Mouse (Mus musculus): ENCODE data around the gene Gfi1. TPM values are rescaled to one million over a fixed set of nuclear protein-coding genes. Genes with fewer than 3 reads are reported as not detected.
A peak's percentile ranks its signal among the peaks of the same experiment; 100 is the strongest.

Gfi1 gene
- total RNA-seq (2014; fragmentation: Nextera tagmentation) (not detected in 2 replicates), total RNA-seq (2017) (0.27 and 0.41 TPM in 2 replicates), polyA plus RNA-seq (2012) (2.0 and 2.5 TPM in 2 replicates)

DNA sequence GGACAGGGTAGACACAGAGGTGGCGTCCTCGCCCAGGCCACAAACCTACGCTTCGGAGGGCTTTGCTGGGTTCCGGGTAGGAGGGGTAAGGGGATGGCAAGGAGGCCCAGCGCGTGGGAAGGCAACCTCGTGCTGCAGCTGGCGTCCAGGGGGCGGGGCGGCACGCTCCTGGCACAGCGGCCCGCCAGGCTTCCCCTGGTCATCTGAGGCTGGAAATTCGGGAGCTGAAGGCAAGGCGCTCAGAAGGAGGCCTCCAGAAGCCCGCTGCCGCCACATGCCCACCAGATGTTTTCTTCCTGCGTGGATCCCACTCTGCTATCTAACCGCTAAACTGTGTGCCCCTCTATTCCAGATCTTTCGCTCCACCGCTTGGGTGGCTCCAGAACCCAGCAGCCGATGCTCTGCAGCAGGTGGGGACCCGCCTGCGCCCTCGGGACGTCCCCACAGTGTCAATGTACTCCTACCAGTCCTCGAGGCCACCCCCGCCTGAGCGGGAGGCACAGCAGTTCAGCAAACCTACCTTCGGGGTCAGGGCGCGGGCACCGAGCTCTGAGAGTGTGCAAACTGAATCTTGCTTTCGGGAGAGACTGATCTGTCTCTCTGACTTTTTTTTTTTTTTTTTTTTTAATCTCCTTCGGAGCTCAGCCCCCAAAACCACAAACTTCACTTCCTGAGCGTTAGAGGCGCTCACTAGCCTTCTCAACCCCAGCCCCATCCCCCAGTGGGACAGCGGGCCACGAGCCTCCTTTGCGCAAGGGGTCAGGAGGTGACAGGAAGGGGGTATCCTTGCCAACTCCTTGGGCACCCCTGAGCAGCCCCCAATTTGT lies at the start of gene Gfi1:
Gene Gfi1, minus strand, starts transcription at position 602 of the 827 bp plus-strand sequence.
- Histone ChIP-seq H3K36me3 (replicated peaks) (no peaks in the 10 kb centered on the region), H3K27me3 (ENCODE audit: insufficient read depth, low read length) (peaks cover 76% of the 10 kb centered on the region), H3K4me1 (ENCODE audit: insufficient read depth, low read depth, low read length) (peaks cover 30% of the 10 kb centered on the region), H3K9me3 (replicated peaks) (peaks cover 57% of the 10 kb centered on the region), H3K4me3 (ENCODE audit: low read depth, low read length) (peak within 1 kb of the TSS; percentile 62)
- no peak for DNase-seq (ENCODE audit: low spot score)
- ATAC-seq (ENCODE audit: extremely low read depth, insufficient number of reproducible peaks, low FRiP score, poor library complexity, severe bottlenecking): no peak
- TF ChIP-seq TAL1 (conservative IDR thresholded peaks at IDR 0.05; ENCODE audit: low read depth, low read length) (no peak), GATA1 (IDR thresholded peaks at IDR 0.05; ENCODE audit: borderline replicate concordance, low read length) (no peak), CTCF (IDR thresholded peaks at IDR 0.05; ENCODE audit: low read depth, low read length) (no peak), POLR2AphosphoS5 (IDR thresholded peaks at IDR 0.05; ENCODE audit: insufficient replicate concordance, low read depth, low read length) (no peak), GATA2 (IDR thresholded peaks at IDR 0.05; ENCODE audit: borderline replicate concordance, low read depth, low read length) (no peak)

DNA sequence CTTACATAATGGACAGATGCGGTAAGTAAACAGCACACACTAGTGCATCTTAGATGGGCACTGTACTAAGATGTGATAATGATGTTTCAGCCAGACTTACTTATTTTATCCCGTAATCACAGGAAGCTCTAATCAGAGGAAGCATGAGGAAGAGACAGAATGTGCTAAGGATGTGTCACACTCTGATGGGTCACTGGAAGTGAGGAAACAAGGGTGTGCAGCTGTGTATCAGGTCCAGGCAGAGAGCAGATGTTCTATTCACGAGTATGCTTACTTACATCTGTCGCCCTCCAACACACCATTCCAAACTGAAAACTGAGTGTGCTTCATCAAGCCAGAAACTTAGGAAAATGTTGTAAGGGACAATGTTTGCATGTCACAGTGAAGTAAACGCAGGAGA lies 46.2 kb upstream of the Gfi1 start:
- peaks cover 24% of the 10 kb centered on the region for H3K4me1 ChIP-seq (ENCODE audit: insufficient read depth, low read depth, low read length)
- TF ChIP-seq GATA1 (IDR thresholded peaks at IDR 0.05; ENCODE audit: borderline replicate concordance, low read length) (no peak), GATA2 (IDR thresholded peaks at IDR 0.05; ENCODE audit: borderline replicate concordance, low read depth, low read length) (no peak), POLR2AphosphoS5 (IDR thresholded peaks at IDR 0.05; ENCODE audit: insufficient replicate concordance, low read depth, low read length) (no peak), TAL1 (conservative IDR thresholded peaks at IDR 0.05; ENCODE audit: low read depth, low read length) (no peak), CTCF (IDR thresholded peaks at IDR 0.05; ENCODE audit: low read depth, low read length) (no peak)
- DNase-seq (ENCODE audit: low spot score): no peak

DNA sequence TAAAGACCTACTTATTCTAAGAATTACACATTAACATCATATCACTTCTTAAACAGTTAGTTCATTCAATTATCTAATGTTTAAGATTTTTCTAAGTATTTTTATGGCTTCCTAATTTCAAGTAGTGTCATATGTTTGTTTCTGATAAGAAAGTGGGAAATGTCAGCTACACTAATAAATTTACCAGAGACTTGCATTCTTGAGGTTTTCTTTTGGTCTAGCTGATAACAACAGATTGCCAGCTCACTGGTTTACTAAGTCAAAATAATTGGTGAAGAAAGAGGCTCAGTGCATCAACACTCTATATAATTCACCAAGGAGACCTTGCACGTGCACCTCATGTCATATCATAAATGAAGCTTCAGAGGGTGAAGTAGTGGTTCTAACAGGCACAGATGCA lies 42.4 kb upstream of the Gfi1 start:
- DNase-seq (ENCODE audit: low spot score): peak; percentile 38
- no peak overlapping the region for H3K4me3 ChIP-seq (ENCODE audit: low read depth, low read length)
- H3K4me1 ChIP-seq (ENCODE audit: insufficient read depth, low read depth, low read length): peaks cover 42% of the 10 kb centered on the region
- H3K9me3 ChIP-seq (replicated peaks): peaks cover 11% of the 10 kb centered on the region
- H3K27me3 ChIP-seq (ENCODE audit: insufficient read depth, low read length): peaks cover 6% of the 10 kb centered on the region
- peaks cover 33% of the 10 kb centered on the region for H3K36me3 ChIP-seq (replicated peaks)
- ATAC-seq (ENCODE audit: extremely low read depth, insufficient number of reproducible peaks, low FRiP score, poor library complexity, severe bottlenecking): peak; percentile 93
- no peak for TF ChIP-seq CTCF (IDR thresholded peaks at IDR 0.05; ENCODE audit: low read depth, low read length)
- TF ChIP-seq TAL1 (conservative IDR thresholded peaks at IDR 0.05; ENCODE audit: low read depth, low read length): peak; percentile 69

More for the DNA sequence above, 46.2 kb upstream of the Gfi1 start:
- ATAC-seq (ENCODE audit: extremely low read depth, insufficient number of reproducible peaks, low FRiP score, poor library complexity, severe bottlenecking): no peak
- H3K27me3 ChIP-seq (ENCODE audit: insufficient read depth, low read length): no peaks in the 10 kb centered on the region
- peaks cover 8% of the 10 kb centered on the region for H3K9me3 ChIP-seq (replicated peaks)
- H3K36me3 ChIP-seq (replicated peaks): peaks cover 28% of the 10 kb centered on the region
- H3K4me3 ChIP-seq (ENCODE audit: low read depth, low read length): no peak overlapping the region

DNA sequence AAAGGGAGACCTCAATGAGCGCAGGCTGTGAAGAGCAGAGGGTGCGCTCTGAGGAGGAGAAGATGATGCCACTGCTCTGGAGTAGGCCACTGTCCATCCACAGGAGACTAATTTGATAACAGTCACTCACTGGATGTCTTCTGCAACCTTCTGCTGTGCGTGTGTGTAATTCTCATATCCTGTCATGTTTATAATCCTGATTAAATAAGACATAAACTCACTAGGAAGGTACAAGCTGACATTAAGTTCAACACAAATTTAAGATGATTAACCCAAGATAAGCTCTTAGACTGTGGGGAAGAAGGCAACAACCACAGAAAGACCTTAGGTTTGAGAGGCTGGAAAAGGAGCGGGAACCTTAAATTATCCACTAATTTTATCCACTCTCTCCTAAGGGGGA lies 40.1 kb upstream of the Gfi1 start:
- TF ChIP-seq POLR2AphosphoS5 (IDR thresholded peaks at IDR 0.05; ENCODE audit: insufficient replicate concordance, low read depth, low read length) (no peak), TAL1 (conservative IDR thresholded peaks at IDR 0.05; ENCODE audit: low read depth, low read length) (no peak), CTCF (IDR thresholded peaks at IDR 0.05; ENCODE audit: low read depth, low read length) (no peak), GATA1 (IDR thresholded peaks at IDR 0.05; ENCODE audit: borderline replicate concordance, low read length) (no peak), GATA2 (IDR thresholded peaks at IDR 0.05; ENCODE audit: borderline replicate concordance, low read depth, low read length) (no peak)
- ATAC-seq (ENCODE audit: extremely low read depth, insufficient number of reproducible peaks, low FRiP score, poor library complexity, severe bottlenecking) (no peak), DNase-seq (ENCODE audit: low spot score) (no peak)
- Histone ChIP-seq H3K36me3 (replicated peaks) (peaks cover 26% of the 10 kb centered on the region), H3K9me3 (replicated peaks) (peaks cover 11% of the 10 kb centered on the region), H3K27me3 (ENCODE audit: insufficient read depth, low read length) (peaks cover 6% of the 10 kb centered on the region), H3K4me3 (ENCODE audit: low read depth, low read length) (no peak overlapping the region), H3K4me1 (ENCODE audit: insufficient read depth, low read depth, low read length) (peaks cover 37% of the 10 kb centered on the region)

DNA sequence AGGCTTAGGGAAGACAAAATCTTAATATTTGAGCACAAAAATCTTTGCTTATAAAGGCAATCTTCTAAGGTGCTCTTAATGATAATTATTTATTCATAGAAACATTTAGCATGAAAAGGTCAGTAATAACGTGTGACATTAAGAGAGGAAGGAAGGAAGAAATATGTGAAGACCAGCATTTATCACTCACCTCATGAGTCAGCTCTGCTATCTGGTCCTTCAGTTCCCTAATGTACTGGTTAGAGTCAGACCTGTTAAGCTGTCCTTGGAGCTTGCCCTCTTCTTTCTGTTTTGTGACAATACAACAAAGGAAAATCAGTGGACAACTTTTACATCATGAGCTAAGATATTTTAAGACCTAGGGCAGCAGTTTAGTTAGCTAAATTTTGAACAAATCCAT lies 38.6 kb upstream of the Gfi1 start:
- Histone ChIP-seq H3K4me1 (ENCODE audit: insufficient read depth, low read depth, low read length) (peaks cover 42% of the 10 kb centered on the region), H3K9me3 (replicated peaks) (peaks cover 16% of the 10 kb centered on the region), H3K36me3 (replicated peaks) (peaks cover 27% of the 10 kb centered on the region), H3K4me3 (ENCODE audit: low read depth, low read length) (no peak overlapping the region), H3K27me3 (ENCODE audit: insufficient read depth, low read length) (peaks cover 6% of the 10 kb centered on the region)
- DNase-seq (ENCODE audit: low spot score) (no peak), ATAC-seq (ENCODE audit: extremely low read depth, insufficient number of reproducible peaks, low FRiP score, poor library complexity, severe bottlenecking) (no peak)
- TF ChIP-seq GATA2 (IDR thresholded peaks at IDR 0.05; ENCODE audit: borderline replicate concordance, low read depth, low read length) (no peak), TAL1 (conservative IDR thresholded peaks at IDR 0.05; ENCODE audit: low read depth, low read length) (no peak), POLR2AphosphoS5 (IDR thresholded peaks at IDR 0.05; ENCODE audit: insufficient replicate concordance, low read depth, low read length) (no peak), GATA1 (IDR thresholded peaks at IDR 0.05; ENCODE audit: borderline replicate concordance, low read length) (no peak), CTCF (IDR thresholded peaks at IDR 0.05; ENCODE audit: low read depth, low read length) (no peak)

DNA sequence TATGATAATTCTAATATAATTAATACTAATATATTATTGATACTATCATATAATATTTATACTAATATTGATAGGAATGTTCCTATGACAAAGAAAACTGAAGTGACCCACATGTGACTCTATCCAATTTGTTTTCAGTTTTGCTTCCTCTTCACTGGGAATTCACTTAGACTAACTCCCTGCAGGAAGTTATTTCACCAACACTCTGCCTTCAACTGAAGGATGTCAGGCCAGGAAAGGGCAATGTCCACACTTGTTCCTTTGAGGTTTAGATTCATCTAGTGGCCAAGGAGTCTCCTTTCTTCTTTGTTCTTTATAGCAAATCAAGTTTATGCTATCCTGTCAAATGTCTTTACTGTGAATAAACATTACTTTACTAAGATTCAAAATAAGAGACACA lies 37.8 kb upstream of the Gfi1 start:
- no peak overlapping the region for H3K4me3 ChIP-seq (ENCODE audit: low read depth, low read length)
- peaks cover 38% of the 10 kb centered on the region for H3K4me1 ChIP-seq (ENCODE audit: insufficient read depth, low read depth, low read length)
- H3K27me3 ChIP-seq (ENCODE audit: insufficient read depth, low read length): peaks cover 6% of the 10 kb centered on the region
- ATAC-seq (ENCODE audit: extremely low read depth, insufficient number of reproducible peaks, low FRiP score, poor library complexity, severe bottlenecking) (no peak), DNase-seq (ENCODE audit: low spot score) (no peak)
- no peak for TF ChIP-seq POLR2AphosphoS5 (IDR thresholded peaks at IDR 0.05; ENCODE audit: insufficient replicate concordance, low read depth, low read length)
- TF ChIP-seq GATA1 (IDR thresholded peaks at IDR 0.05; ENCODE audit: borderline replicate concordance, low read length): no peak
- TF ChIP-seq GATA2 (IDR thresholded peaks at IDR 0.05; ENCODE audit: borderline replicate concordance, low read depth, low read length): no peak
- TF ChIP-seq CTCF (IDR thresholded peaks at IDR 0.05; ENCODE audit: low read depth, low read length): no peak
- TF ChIP-seq TAL1 (conservative IDR thresholded peaks at IDR 0.05; ENCODE audit: low read depth, low read length): no peak
- peaks cover 16% of the 10 kb centered on the region for H3K9me3 ChIP-seq (replicated peaks)
- H3K36me3 ChIP-seq (replicated peaks): peaks cover 27% of the 10 kb centered on the region
